Mouse (Mus musculus): ENCODE measurements at regions not wholly inside any gene's neighbourhood (a gene's known extent, or its start where the extent isn't known, plus 50 kb on each side); places are given as distances from the start of the nearest gene placed in this dataset.
"Not testable (repeated sequence)": the region's sequence is repeated elsewhere in the genome, so short reads cannot be mapped to it uniquely, and the experiment has no call there.

- DNase-seq (ENCODE audit: low spot score in 2 of 2): peak; percentile 8 to 53
Measured at GRCm38 (mm10) chr4:6600766-6601367, 1638.0 kb downstream of the Car8 start.

- DNase-seq (ENCODE audit: low spot score in 2 of 2): no peak
Measured at GRCm38 (mm10) chr4:6596321-6596720, 1642.5 kb downstream of the Car8 start.

GRCm38 (mm10) chr4:6592890-6593289 is 1646.0 kb downstream of the Car8 start:
- not testable (repeated sequence) for DNase-seq (ENCODE audit: low spot score in 2 of 2)

- peak in 1 of 2 experiments; percentile 64 for DNase-seq (ENCODE audit: low spot score in 2 of 2)
Measured at GRCm38 (mm10) chr4:6561604-6562357, 1677.1 kb downstream of the Car8 start.

- DNase-seq (ENCODE audit: low spot score in 2 of 2): no peak
Measured at GRCm38 (mm10) chr4:6539626-6540025, 1699.2 kb downstream of the Car8 start.

GRCm38 (mm10) chr4:6532441-6532840 is 1706.4 kb downstream of the Car8 start:
- DNase-seq (ENCODE audit: low spot score in 2 of 2): no peak

- DNase-seq (ENCODE audit: low spot score in 2 of 2): no peak
Measured at GRCm38 (mm10) chr4:6517626-6518025, 1721.2 kb downstream of the Car8 start.

GRCm38 (mm10) chr4:6514823-6515222 is 1721.7 kb upstream of the Impad1 start:
- peak; percentile 60 to 93 for DNase-seq (ENCODE audit: low spot score in 2 of 2)

- DNase-seq (ENCODE audit: low spot score in 2 of 2): peak in 1 of 2 experiments; percentile 3
Measured at GRCm38 (mm10) chr4:6513635-6514034, 1720.5 kb upstream of the Impad1 start.

GRCm38 (mm10) chr4:6512749-6513364 is 1719.7 kb upstream of the Impad1 start:
- DNase-seq (ENCODE audit: low spot score in 2 of 2): peak; percentile 76 to 91

- DNase-seq (ENCODE audit: low spot score in 2 of 2): no peak
Measured at GRCm38 (mm10) chr4:6508091-6508490, 1714.9 kb upstream of the Impad1 start.
